Mouse (Mus musculus): ENCODE data around the gene Prkag2. TPM values are rescaled to one million over a fixed set of nuclear protein-coding genes. Genes with fewer than 3 reads are reported as not detected.

Prkag2 gene
- total RNA-seq, 2 experiments from 2014 or later: 113 to 118 TPM

GRCm38 (mm10) chr5:24952842-24953741 is 147.3 kb downstream of the Prkag2 start:
- intact Hi-C loops (cut with DNase I): no loop called here
- no peak for TF ChIP-seq CTCF (IDR thresholded peaks at IDR 0.05)
- Histone ChIP-seq H3K4me3 (no peak overlapping the region), H3K27ac (no peak overlapping the region)
- no peak for DNase-seq (ENCODE audit: extremely low spot score in 1 of 2, low spot score in 2 of 2)

GRCm38 (mm10) chr5:24952212-24952611 is 148.2 kb downstream of the Prkag2 start:
- no peak overlapping the region for H3K27ac ChIP-seq
- no peak overlapping the region for H3K4me3 ChIP-seq
- no peak for DNase-seq (ENCODE audit: extremely low spot score in 1 of 2, low spot score in 2 of 2)
- no peak for TF ChIP-seq CTCF (IDR thresholded peaks at IDR 0.05)
- intact Hi-C loops (cut with DNase I): no loop called here

- H3K4me3 ChIP-seq: no peak overlapping the region
- H3K27ac ChIP-seq: no peak overlapping the region
- no peak for DNase-seq (ENCODE audit: extremely low spot score in 1 of 2, low spot score in 2 of 2)
- TF ChIP-seq CTCF (IDR thresholded peaks at IDR 0.05): no peak
- intact Hi-C loops (cut with DNase I): no loop called here
Observed at GRCm38 (mm10) chr5:24950891-24951574, 149.4 kb downstream of the Prkag2 start.

GRCm38 (mm10) chr5:24950039-24950438 is 150.4 kb downstream of the Prkag2 start:
- H3K4me3 ChIP-seq: no peak overlapping the region
- DNase-seq (ENCODE audit: extremely low spot score in 1 of 2, low spot score in 2 of 2): no peak
- intact Hi-C loops (cut with DNase I): no loop called here
- TF ChIP-seq CTCF (IDR thresholded peaks at IDR 0.05): no peak
- no peak overlapping the region for H3K27ac ChIP-seq

GRCm38 (mm10) chr5:24938046-24938822 is 162.2 kb downstream of the Prkag2 start:
- intact Hi-C loops (cut with DNase I): no loop called here
- H3K4me3 ChIP-seq: no peak overlapping the region
- H3K27ac ChIP-seq: no peak overlapping the region
- TF ChIP-seq CTCF (IDR thresholded peaks at IDR 0.05): no peak
- DNase-seq (ENCODE audit: extremely low spot score in 1 of 2, low spot score in 2 of 2): no peak

- Histone ChIP-seq H3K27ac (no peak overlapping the region), H3K4me3 (no peak overlapping the region)
- no peak for DNase-seq (ENCODE audit: extremely low spot score in 1 of 2, low spot score in 2 of 2)
- no peak for TF ChIP-seq CTCF (IDR thresholded peaks at IDR 0.05)
- intact Hi-C loops (cut with DNase I): no loop called here
Observed at GRCm38 (mm10) chr5:24936451-24936850, 164.0 kb downstream of the Prkag2 start.

GRCm38 (mm10) chr5:24935446-24935845 is 165.0 kb downstream of the Prkag2 start:
- Histone ChIP-seq H3K27ac (no peak overlapping the region), H3K4me3 (no peak overlapping the region)
- DNase-seq (ENCODE audit: extremely low spot score in 1 of 2, low spot score in 2 of 2): no peak
- intact Hi-C loops (cut with DNase I): no loop called here
- TF ChIP-seq CTCF (IDR thresholded peaks at IDR 0.05): no peak

GRCm38 (mm10) chr5:24933760-24934159 is 166.7 kb downstream of the Prkag2 start:
- no peak for DNase-seq (ENCODE audit: extremely low spot score in 1 of 2, low spot score in 2 of 2)
- intact Hi-C loops (cut with DNase I): no loop called here
- Histone ChIP-seq H3K27ac (no peak overlapping the region), H3K4me3 (no peak overlapping the region)
- peak; percentile 42 for TF ChIP-seq CTCF (IDR thresholded peaks at IDR 0.05)

- no peak for TF ChIP-seq CTCF (IDR thresholded peaks at IDR 0.05)
- Histone ChIP-seq H3K27ac (no peak overlapping the region), H3K4me3 (no peak overlapping the region)
- intact Hi-C loops (cut with DNase I): no loop called here
- DNase-seq (ENCODE audit: extremely low spot score in 1 of 2, low spot score in 2 of 2): no peak
Observed at GRCm38 (mm10) chr5:24931578-24932185, 168.8 kb downstream of the Prkag2 start.

GRCm38 (mm10) chr5:24930831-24931577 is 169.4 kb downstream of the Prkag2 start:
- no peak for DNase-seq (ENCODE audit: extremely low spot score in 1 of 2, low spot score in 2 of 2)
- intact Hi-C loops (cut with DNase I): no loop called here
- no peak for TF ChIP-seq CTCF (IDR thresholded peaks at IDR 0.05)
- Histone ChIP-seq H3K27ac (no peak overlapping the region), H3K4me3 (no peak overlapping the region)

GRCm38 (mm10) chr5:24928816-24929215 is 171.6 kb downstream of the Prkag2 start:
- TF ChIP-seq CTCF (IDR thresholded peaks at IDR 0.05): no peak
- DNase-seq (ENCODE audit: extremely low spot score in 1 of 2, low spot score in 2 of 2): no peak
- intact Hi-C loops (cut with DNase I): no loop called here
- Histone ChIP-seq H3K4me3 (no peak overlapping the region), H3K27ac (no peak overlapping the region)
